Mouse (Mus musculus): ENCODE measurements at regions not wholly inside any gene's neighbourhood (a gene's known extent, or its start where the extent isn't known, plus 50 kb on each side); places are given as distances from the start of the nearest gene placed in this dataset.

DNA sequence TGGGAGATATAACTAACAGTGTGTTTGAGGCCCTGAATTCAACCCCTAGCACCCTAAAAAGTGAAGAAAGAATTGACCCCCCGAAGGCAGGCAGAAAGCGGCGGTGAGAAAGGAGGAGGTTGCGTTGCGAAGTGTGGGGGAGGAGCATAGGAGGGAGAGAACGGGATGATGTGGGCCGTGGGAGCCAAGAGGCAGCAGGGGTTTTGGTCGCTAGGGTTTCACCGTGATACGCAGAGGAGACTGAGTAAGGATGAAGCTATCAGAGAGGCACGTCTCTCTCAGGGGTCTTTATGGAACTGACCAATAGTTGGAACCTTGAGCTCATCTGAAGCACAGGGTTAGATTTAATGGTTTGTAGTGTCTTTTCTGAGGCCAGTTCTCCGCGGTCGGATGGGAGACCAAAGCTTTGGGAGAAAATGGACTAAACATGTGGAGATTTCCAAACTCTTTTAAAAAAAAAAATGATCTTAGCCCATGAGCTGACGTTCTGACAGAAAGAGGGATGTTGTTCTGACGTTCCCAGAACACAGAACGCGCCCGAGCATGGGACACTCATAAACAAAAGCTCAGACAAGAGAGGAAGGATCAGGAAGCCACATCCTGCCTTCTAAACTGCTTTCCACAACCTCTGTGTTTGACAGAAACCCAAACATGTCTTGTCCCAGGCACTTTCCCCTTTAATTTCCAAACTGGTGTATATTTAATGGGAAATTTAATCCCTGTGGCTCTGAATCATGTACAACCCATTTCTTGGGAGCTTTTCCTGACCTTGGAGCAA lies 499.7 kb upstream of the Adam5 start:
- no peak for TF ChIP-seq CTCF (IDR thresholded peaks at IDR 0.05; ENCODE audit: control insufficient read depth, insufficient read depth, low read length)
- TF ChIP-seq POLR2A (IDR thresholded peaks at IDR 0.05; ENCODE audit: borderline replicate concordance, control insufficient read depth, low read depth, low read length), result no peak
